Mouse (Mus musculus): ENCODE results near the gene Nrip1. TPM values are rescaled to one million over a fixed set of nuclear protein-coding genes. Genes with fewer than 3 reads are reported as not detected.
A peak's percentile ranks its signal among the peaks of the same experiment; 100 is the strongest.

The Nrip1 gene
- polyA plus RNA-seq, 1 experiment from 2014 or later: 17.4 TPM

DNA sequence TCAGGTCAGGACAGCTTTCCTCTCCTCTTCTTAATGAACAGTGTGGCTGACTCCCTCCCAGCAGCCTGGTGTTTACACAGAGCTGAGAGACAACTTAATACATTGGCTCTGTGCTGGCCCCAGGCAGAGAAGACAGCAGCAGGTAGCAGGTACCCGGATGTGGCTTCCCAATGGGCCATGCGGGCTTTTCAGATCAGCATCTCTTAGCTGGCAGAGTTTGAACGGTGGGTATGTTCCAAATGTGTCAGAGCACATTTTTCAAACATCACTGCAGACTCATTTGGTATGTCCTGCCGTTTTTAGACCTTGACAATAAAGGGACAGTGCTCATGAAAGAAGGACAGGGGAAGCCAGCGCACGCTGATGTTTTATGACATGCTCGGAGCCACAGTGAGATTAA, 98.5 kb downstream of the Nrip1 start:
- Histone ChIP-seq H3K4me2 (ENCODE audit: low read depth, low read length) (no peak overlapping the region), H3K27ac (ENCODE audit: low read length) (no peak overlapping the region), H3K4me3 (ENCODE audit: low read depth, low read length) (no peak overlapping the region), H3K36me3 (ENCODE audit: control insufficient read depth, insufficient read depth) (no peaks in the 10 kb centered on the region), H3K4me1 (ENCODE audit: control insufficient read depth, low read depth, low read length) (no peaks in the 10 kb centered on the region), H3K9ac (ENCODE audit: low read depth, low read length) (no peak overlapping the region), H3K9me3 (replicated peaks; ENCODE audit: control insufficient read depth, low read length) (no peaks in the 10 kb centered on the region), H3K27me3 (ENCODE audit: control insufficient read depth, insufficient read depth, low read depth, low read length) (no peaks in the 10 kb centered on the region)
- 66% methylated on average over 7 of the region's 7 CpGs for WGBS (ENCODE audit: insufficient replicate concordance)
- ATAC-seq (ENCODE audit: low read depth): no peak

- H3K27me3 ChIP-seq (ENCODE audit: control insufficient read depth, insufficient read depth, low read depth, low read length): no peaks in the 10 kb centered on the region
- no peak for ATAC-seq (ENCODE audit: low read depth)
- no peaks in the 10 kb centered on the region for H3K4me1 ChIP-seq (ENCODE audit: control insufficient read depth, low read depth, low read length)
- no peak overlapping the region for H3K4me2 ChIP-seq (ENCODE audit: low read depth, low read length)
- H3K4me3 ChIP-seq (ENCODE audit: low read depth, low read length): no peak overlapping the region
- no peak overlapping the region for H3K27ac ChIP-seq (ENCODE audit: low read length)
- no peaks in the 10 kb centered on the region for H3K9me3 ChIP-seq (replicated peaks; ENCODE audit: control insufficient read depth, low read length)
- no peak overlapping the region for H3K9ac ChIP-seq (ENCODE audit: low read depth, low read length)
- WGBS (ENCODE audit: insufficient replicate concordance): 74% methylated on average over 9 of the region's 9 CpGs
- no peaks in the 10 kb centered on the region for H3K36me3 ChIP-seq (ENCODE audit: control insufficient read depth, insufficient read depth)
Measured at GRCm38 (mm10) chr16:76266635-76267268, 106.9 kb downstream of the Nrip1 start.

DNA sequence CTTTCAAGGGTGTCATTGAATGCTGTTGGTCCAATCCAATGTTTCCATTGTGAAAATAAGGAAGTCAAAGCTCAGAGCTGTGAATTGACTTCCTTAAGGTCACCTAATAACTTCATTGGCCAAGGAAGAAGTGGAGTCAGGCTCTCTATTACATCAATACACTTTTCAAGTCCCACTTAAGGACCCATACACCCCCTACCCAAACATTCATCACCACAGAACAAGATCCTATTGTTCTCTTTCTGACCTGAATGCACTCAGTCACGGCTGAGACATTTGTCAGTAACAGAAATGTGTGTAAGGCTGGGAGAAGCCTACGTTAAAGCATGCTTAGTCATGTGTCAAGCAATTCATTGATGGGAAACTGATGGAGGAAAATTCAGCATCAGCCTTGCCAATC, 107.8 kb downstream of the Nrip1 start:
- Histone ChIP-seq H3K9ac (ENCODE audit: low read depth, low read length) (no peak overlapping the region), H3K4me3 (ENCODE audit: low read depth, low read length) (no peak overlapping the region), H3K4me2 (ENCODE audit: low read depth, low read length) (no peak overlapping the region), H3K27me3 (ENCODE audit: control insufficient read depth, insufficient read depth, low read depth, low read length) (no peaks in the 10 kb centered on the region), H3K36me3 (ENCODE audit: control insufficient read depth, insufficient read depth) (no peaks in the 10 kb centered on the region), H3K9me3 (replicated peaks; ENCODE audit: control insufficient read depth, low read length) (no peaks in the 10 kb centered on the region), H3K4me1 (ENCODE audit: control insufficient read depth, low read depth, low read length) (no peaks in the 10 kb centered on the region), H3K27ac (ENCODE audit: low read length) (no peak overlapping the region)
- WGBS (ENCODE audit: insufficient replicate concordance): 52% methylated on average over 2 of the region's 2 CpGs
- ATAC-seq (ENCODE audit: low read depth): no peak

GRCm38 (mm10) chr16:76265301-76265700, 108.3 kb downstream of the Nrip1 start:
- Histone ChIP-seq H3K27ac (ENCODE audit: low read length) (no peak overlapping the region), H3K36me3 (ENCODE audit: control insufficient read depth, insufficient read depth) (no peaks in the 10 kb centered on the region), H3K4me1 (ENCODE audit: control insufficient read depth, low read depth, low read length) (no peaks in the 10 kb centered on the region), H3K27me3 (ENCODE audit: control insufficient read depth, insufficient read depth, low read depth, low read length) (no peaks in the 10 kb centered on the region), H3K4me2 (ENCODE audit: low read depth, low read length) (no peak overlapping the region), H3K4me3 (ENCODE audit: low read depth, low read length) (no peak overlapping the region), H3K9me3 (replicated peaks; ENCODE audit: control insufficient read depth, low read length) (no peaks in the 10 kb centered on the region), H3K9ac (ENCODE audit: low read depth, low read length) (no peak overlapping the region)
- whole genome bisulfite sequencing (ENCODE audit: insufficient replicate concordance): 66% methylated on average over 6 of the region's 6 CpGs
- no peak for ATAC-seq (ENCODE audit: low read depth)

DNA sequence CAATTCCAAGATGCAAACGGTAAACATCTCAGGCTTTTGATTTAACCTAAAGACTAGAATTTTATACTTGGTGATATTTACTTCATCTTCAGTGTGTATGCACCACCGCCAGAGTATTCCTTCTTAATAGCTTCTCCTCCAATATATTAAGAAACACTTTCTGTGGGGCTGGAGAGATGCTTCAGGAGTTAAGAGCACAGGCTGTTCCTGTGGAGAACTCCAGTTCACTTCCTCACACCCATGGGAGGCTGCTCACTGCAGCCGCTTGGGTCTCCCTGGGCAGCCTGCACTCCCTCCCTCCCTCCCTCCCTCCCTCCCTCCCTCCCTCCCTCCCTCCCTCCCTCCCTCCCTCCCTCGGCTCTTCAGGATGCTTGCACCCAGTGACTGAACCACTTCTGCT, 110.2 kb downstream of the Nrip1 start:
- 69% methylated on average over 3 of the region's 4 CpGs for WGBS (ENCODE audit: insufficient replicate concordance)

GRCm38 (mm10) chr16:76260296-76260695, 113.3 kb downstream of the Nrip1 start:
- H3K36me3 ChIP-seq (ENCODE audit: control insufficient read depth, insufficient read depth): no peaks in the 10 kb centered on the region
- no peaks in the 10 kb centered on the region for H3K9me3 ChIP-seq (replicated peaks; ENCODE audit: control insufficient read depth, low read length)
- H3K4me2 ChIP-seq (ENCODE audit: low read depth, low read length): no peak overlapping the region
- no peak overlapping the region for H3K9ac ChIP-seq (ENCODE audit: low read depth, low read length)
- WGBS (ENCODE audit: insufficient replicate concordance): 65% methylated on average over 6 of the region's 6 CpGs
- ATAC-seq (ENCODE audit: low read depth): peak; percentile 19; the same call in 1 of the 2 replicates
- no peaks in the 10 kb centered on the region for H3K27me3 ChIP-seq (ENCODE audit: control insufficient read depth, insufficient read depth, low read depth, low read length)
- no peak overlapping the region for H3K27ac ChIP-seq (ENCODE audit: low read length)
- H3K4me3 ChIP-seq (ENCODE audit: low read depth, low read length): no peak overlapping the region
- H3K4me1 ChIP-seq (ENCODE audit: control insufficient read depth, low read depth, low read length): no peaks in the 10 kb centered on the region

More for the DNA sequence above, 110.2 kb downstream of the Nrip1 start:
- no peak overlapping the region for H3K4me2 ChIP-seq (ENCODE audit: low read depth, low read length)
- H3K36me3 ChIP-seq (ENCODE audit: control insufficient read depth, insufficient read depth): no peaks in the 10 kb centered on the region
- H3K27me3 ChIP-seq (ENCODE audit: control insufficient read depth, insufficient read depth, low read depth, low read length): no peaks in the 10 kb centered on the region
- no peak for ATAC-seq (ENCODE audit: low read depth)
- no peak overlapping the region for H3K4me3 ChIP-seq (ENCODE audit: low read depth, low read length)
- no peak overlapping the region for H3K9ac ChIP-seq (ENCODE audit: low read depth, low read length)
- no peak overlapping the region for H3K27ac ChIP-seq (ENCODE audit: low read length)
- H3K9me3 ChIP-seq (replicated peaks; ENCODE audit: control insufficient read depth, low read length): no peaks in the 10 kb centered on the region
- H3K4me1 ChIP-seq (ENCODE audit: control insufficient read depth, low read depth, low read length): no peaks in the 10 kb centered on the region

DNA sequence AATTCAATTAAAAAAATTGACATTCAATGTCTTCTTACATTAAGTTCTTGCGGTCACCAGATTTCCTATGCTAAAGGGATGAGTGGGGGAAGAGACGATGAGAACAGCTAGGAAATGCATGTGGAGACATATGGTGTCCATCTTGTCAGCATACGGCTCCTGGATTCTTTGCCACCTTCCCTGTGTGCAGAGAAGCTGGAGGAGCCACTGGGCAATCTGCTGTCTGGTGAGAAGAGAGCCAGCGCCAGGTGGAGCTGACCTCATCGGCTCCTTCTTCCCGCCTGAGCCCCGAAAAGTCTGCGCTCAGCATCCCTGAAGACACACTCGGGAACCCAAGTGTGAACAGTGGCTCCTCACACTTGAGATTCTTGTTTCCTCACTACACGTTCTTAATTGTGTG, 121.8 kb downstream of the Nrip1 start:
- H3K27ac ChIP-seq (ENCODE audit: low read length): no peak overlapping the region
- WGBS (ENCODE audit: insufficient replicate concordance): 80% methylated on average over 10 of the region's 10 CpGs
- no peak overlapping the region for H3K4me3 ChIP-seq (ENCODE audit: low read depth, low read length)
- no peaks in the 10 kb centered on the region for H3K9me3 ChIP-seq (replicated peaks; ENCODE audit: control insufficient read depth, low read length)
- no peak for ATAC-seq (ENCODE audit: low read depth)
- H3K4me1 ChIP-seq (ENCODE audit: control insufficient read depth, low read depth, low read length): no peaks in the 10 kb centered on the region
- no peaks in the 10 kb centered on the region for H3K27me3 ChIP-seq (ENCODE audit: control insufficient read depth, insufficient read depth, low read depth, low read length)
- H3K4me2 ChIP-seq (ENCODE audit: low read depth, low read length): no peak overlapping the region
- no peak overlapping the region for H3K9ac ChIP-seq (ENCODE audit: low read depth, low read length)
- H3K36me3 ChIP-seq (ENCODE audit: control insufficient read depth, insufficient read depth): no peaks in the 10 kb centered on the region

DNA sequence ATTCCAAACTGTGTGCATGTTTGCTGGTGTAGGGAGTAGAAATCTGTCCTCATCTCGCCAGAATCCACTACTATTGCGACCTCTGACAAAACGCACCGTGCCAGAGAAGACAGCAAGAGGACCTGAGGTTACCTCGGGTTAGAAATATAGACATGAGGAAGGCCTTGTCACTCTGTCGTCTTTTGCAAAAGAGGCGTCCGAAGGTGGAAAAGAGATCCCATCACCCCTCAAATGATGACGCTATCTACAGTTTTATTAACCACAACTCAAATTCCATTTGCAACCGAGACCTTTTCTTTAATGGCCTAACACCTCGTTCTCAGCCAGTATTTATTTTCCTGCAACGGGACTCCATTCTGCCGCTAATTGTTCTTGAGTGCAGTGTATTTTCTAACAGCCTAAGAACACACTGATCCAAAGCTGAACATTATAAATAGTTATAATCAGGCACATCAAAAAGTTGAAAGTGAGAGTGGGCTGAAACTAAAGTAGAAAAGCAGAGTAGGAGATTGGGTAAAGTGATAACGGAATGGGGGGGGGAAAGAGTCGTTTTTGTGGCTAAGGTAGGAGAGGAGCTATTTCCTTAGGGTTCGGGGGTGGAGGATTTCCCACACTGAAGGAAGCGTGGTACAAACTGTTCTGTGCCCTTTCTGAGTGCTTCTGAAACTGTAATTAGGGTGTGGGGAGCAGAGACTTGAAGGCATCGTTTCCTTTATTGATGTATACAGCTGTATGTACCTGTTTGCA, 124.1 kb downstream of the Nrip1 start:
- Histone ChIP-seq H3K9ac (ENCODE audit: low read depth, low read length) (no peak overlapping the region), H3K4me3 (ENCODE audit: low read depth, low read length) (no peak overlapping the region), H3K4me2 (ENCODE audit: low read depth, low read length) (no peak overlapping the region), H3K27me3 (ENCODE audit: control insufficient read depth, insufficient read depth, low read depth, low read length) (no peaks in the 10 kb centered on the region), H3K27ac (ENCODE audit: low read length) (no peak overlapping the region), H3K4me1 (ENCODE audit: control insufficient read depth, low read depth, low read length) (no peaks in the 10 kb centered on the region), H3K36me3 (ENCODE audit: control insufficient read depth, insufficient read depth) (no peaks in the 10 kb centered on the region), H3K9me3 (replicated peaks; ENCODE audit: control insufficient read depth, low read length) (no peaks in the 10 kb centered on the region)
- no peak for ATAC-seq (ENCODE audit: low read depth)
- WGBS (ENCODE audit: insufficient replicate concordance): 60% methylated on average over 18 of the region's 18 CpGs

- H3K27ac ChIP-seq (ENCODE audit: low read length): no peak overlapping the region
- 71% methylated on average over 2 of the region's 2 CpGs for WGBS (ENCODE audit: insufficient replicate concordance)
Measured at GRCm38 (mm10) chr16:76242850-76243249, 130.8 kb downstream of the Nrip1 start.

More at GRCm38 (mm10) chr16:76242850-76243249, 130.8 kb downstream of the Nrip1 start:
- Histone ChIP-seq H3K36me3 (ENCODE audit: control insufficient read depth, insufficient read depth) (no peaks in the 10 kb centered on the region), H3K4me2 (ENCODE audit: low read depth, low read length) (no peak overlapping the region), H3K4me3 (ENCODE audit: low read depth, low read length) (no peak overlapping the region), H3K9ac (ENCODE audit: low read depth, low read length) (no peak overlapping the region), H3K9me3 (replicated peaks; ENCODE audit: control insufficient read depth, low read length) (no peaks in the 10 kb centered on the region), H3K27me3 (ENCODE audit: control insufficient read depth, insufficient read depth, low read depth, low read length) (no peaks in the 10 kb centered on the region), H3K4me1 (ENCODE audit: control insufficient read depth, low read depth, low read length) (no peaks in the 10 kb centered on the region; the same call in 1 of the 2 replicates)
- ATAC-seq (ENCODE audit: low read depth): peak; percentile 94
